Mouse (Mus musculus) heart, embryonic 16.5 days (tissue): ENCODE measurements at regions not wholly inside any gene's neighbourhood (a gene's known extent, or its start where the extent isn't known, plus 50 kb on each side); places are given as distances from the start of the nearest gene placed in this dataset.

Experiments used
- ATAC-seq: fragments of 200-750 bp; cut with Nextera tagmentation; replicated peaks from 2 replicates; pipeline ENCODE4 v1.8.0; 2017; ENCODE audit warnings: moderate number of reproducible peaks; ENCODE audit not compliant: insufficient read depth, low FRiP score; ENCODE audit errors: extremely low read depth
- H3K27ac ChIP-seq: fragments of 300-500 bp; sonication (generic); 2 replicates; pipeline ENCODE4 v1.5.1; 2014; ENCODE audit warnings: mild to moderate bottlenecking, low read length, control low read depth, moderate library complexity
- H3K27me3 ChIP-seq: fragments of 300-500 bp; sonication (generic); 2 replicates; pipeline ENCODE4 v1.6.1; 2014; ENCODE audit warnings: low read length, mixed read lengths; ENCODE audit not compliant: control insufficient read depth, insufficient read depth
- H3K36me3 ChIP-seq: fragments of 300-500 bp; sonication (generic); 2 replicates; pipeline ENCODE4 v1.6.1; 2014; ENCODE audit not compliant: control insufficient read depth, insufficient read depth
- H3K4me1 ChIP-seq: fragments of 300-500 bp; sonication (generic); 2 replicates; pipeline ENCODE4 v1.6.1; 2014; ENCODE audit warnings: low read length, mixed read lengths; ENCODE audit not compliant: control insufficient read depth, insufficient read depth
- H3K4me2 ChIP-seq: fragments of 300-500 bp; sonication (generic); 2 replicates; pipeline ENCODE4 v1.6.1; 2014; ENCODE audit warnings: low read depth, mild to moderate bottlenecking, control low read depth, low read length
- H3K4me3 ChIP-seq: fragments of 300-500 bp; sonication (generic); 2 replicates; pipeline ENCODE4 v1.5.1; 2014; ENCODE audit warnings: mild to moderate bottlenecking, control low read depth, low read length
- H3K9ac ChIP-seq: fragments of 300-500 bp; sonication (generic); 2 replicates; pipeline ENCODE4 v1.6.1; 2014; ENCODE audit warnings: low read length, control low read depth
- H3K9me3 ChIP-seq: fragments of 300-500 bp; sonication (generic); replicated peaks from 2 replicates; pipeline ENCODE4 v1.6.1; 2016; ENCODE audit warnings: low read length; ENCODE audit not compliant: control insufficient read depth
- WGBS: fragments of 180-500 bp; shearing (Covaris S2); extraction: QIAGEN DNeasy Blood & Tissue Kit; methylation state at CpG from one replicate; pipeline ENCODE4 v1.1.7; 2014; 5-methylcytosine and 5-hydroxymethylcytosine counted together

GRCm38 (mm10) chr2:159725158-159726076 is 608.5 kb downstream of the Gm826 start:
- WGBS: 50% methylated on average over 7 of the region's 7 CpGs
- Histone ChIP-seq H3K27ac (no peak overlapping the region), H3K9me3 (no peaks in the 10 kb centered on the region), H3K4me3 (no peak overlapping the region), H3K9ac (no peak overlapping the region), H3K4me2 (no peak overlapping the region), H3K4me1 (peaks cover 19% of the 10 kb centered on the region), H3K36me3 (no peaks in the 10 kb centered on the region), H3K27me3 (no peaks in the 10 kb centered on the region)
- ATAC-seq: no peak

GRCm38 (mm10) chr2:159729301-159729700 is 604.7 kb downstream of the Gm826 start:
- WGBS: 24% methylated on average over 3 of the region's 3 CpGs
- ATAC-seq: peak; percentile 79
- Histone ChIP-seq H3K4me1 (peaks cover 29% of the 10 kb centered on the region), H3K27me3 (no peaks in the 10 kb centered on the region), H3K4me2 (no peak overlapping the region), H3K9me3 (no peaks in the 10 kb centered on the region), H3K36me3 (no peaks in the 10 kb centered on the region), H3K9ac (no peak overlapping the region), H3K27ac (peak overlapping the region; percentile 61), H3K4me3 (no peak overlapping the region)

GRCm38 (mm10) chr2:159730221-159730620 is 603.7 kb downstream of the Gm826 start:
- no peak overlapping the region for H3K4me2 ChIP-seq
- H3K27ac ChIP-seq: peak overlapping the region; percentile 39; the same call in 1 of the 2 replicates
- WGBS: 61% methylated on average over 8 of the region's 8 CpGs
- no peaks in the 10 kb centered on the region for H3K36me3 ChIP-seq
- ATAC-seq: no peak
- no peaks in the 10 kb centered on the region for H3K27me3 ChIP-seq
- H3K9ac ChIP-seq: no peak overlapping the region
- no peak overlapping the region for H3K4me3 ChIP-seq
- peaks cover 29% of the 10 kb centered on the region for H3K4me1 ChIP-seq
- no peaks in the 10 kb centered on the region for H3K9me3 ChIP-seq

- Histone ChIP-seq H3K4me3 (no peak overlapping the region), H3K36me3 (no peaks in the 10 kb centered on the region), H3K27ac (no peak overlapping the region; the same call in 1 of the 2 replicates), H3K27me3 (no peaks in the 10 kb centered on the region), H3K9ac (no peak overlapping the region), H3K4me2 (no peak overlapping the region), H3K9me3 (no peaks in the 10 kb centered on the region), H3K4me1 (peaks cover 29% of the 10 kb centered on the region)
- ATAC-seq: no peak
Measured at GRCm38 (mm10) chr2:159731305-159731704, 602.7 kb downstream of the Gm826 start.

- no peaks in the 10 kb centered on the region for H3K36me3 ChIP-seq
- WGBS: 7% methylated on average over 3 of the region's 3 CpGs
- H3K4me3 ChIP-seq: no peak overlapping the region
- ATAC-seq: no peak; the same call in 1 of the 2 replicates
- peak overlapping the region; percentile 87 for H3K27ac ChIP-seq
- peaks cover 29% of the 10 kb centered on the region for H3K4me1 ChIP-seq
- H3K4me2 ChIP-seq: no peak overlapping the region
- H3K9ac ChIP-seq: peak overlapping the region; percentile 54
- H3K9me3 ChIP-seq: no peaks in the 10 kb centered on the region
- no peaks in the 10 kb centered on the region for H3K27me3 ChIP-seq
Measured at GRCm38 (mm10) chr2:159732413-159732812, 601.5 kb downstream of the Gm826 start.

- WGBS: 75% methylated on average over 5 of the region's 5 CpGs
- Histone ChIP-seq H3K9me3 (no peaks in the 10 kb centered on the region), H3K4me1 (peaks cover 17% of the 10 kb centered on the region), H3K27me3 (no peaks in the 10 kb centered on the region), H3K4me2 (no peak overlapping the region), H3K9ac (no peak overlapping the region), H3K4me3 (no peak overlapping the region), H3K27ac (no peak overlapping the region), H3K36me3 (no peaks in the 10 kb centered on the region)
- no peak for ATAC-seq
Measured at GRCm38 (mm10) chr2:159734576-159734975, 599.4 kb downstream of the Gm826 start.

GRCm38 (mm10) chr2:159755541-159756011 is 578.4 kb downstream of the Gm826 start:
- no peak overlapping the region for H3K4me3 ChIP-seq
- no peaks in the 10 kb centered on the region for H3K4me1 ChIP-seq
- 58% methylated on average over 7 of the region's 7 CpGs for WGBS
- no peak overlapping the region for H3K27ac ChIP-seq
- no peaks in the 10 kb centered on the region for H3K9me3 ChIP-seq
- H3K36me3 ChIP-seq: no peaks in the 10 kb centered on the region
- no peak for ATAC-seq
- H3K4me2 ChIP-seq: no peak overlapping the region
- no peak overlapping the region for H3K9ac ChIP-seq
- H3K27me3 ChIP-seq: no peaks in the 10 kb centered on the region

- WGBS: 85% methylated on average over 6 of the region's 6 CpGs
- no peak overlapping the region for H3K9ac ChIP-seq
- no peak overlapping the region for H3K27ac ChIP-seq
- no peak overlapping the region for H3K4me2 ChIP-seq
- no peak for ATAC-seq
- no peaks in the 10 kb centered on the region for H3K4me1 ChIP-seq
- H3K36me3 ChIP-seq: no peaks in the 10 kb centered on the region
- no peaks in the 10 kb centered on the region for H3K9me3 ChIP-seq
- H3K4me3 ChIP-seq: no peak overlapping the region
- no peaks in the 10 kb centered on the region for H3K27me3 ChIP-seq
Measured at GRCm38 (mm10) chr2:159760806-159761205, 573.2 kb downstream of the Gm826 start.

GRCm38 (mm10) chr2:159763115-159763514 is 570.8 kb downstream of the Gm826 start:
- Histone ChIP-seq H3K36me3 (no peaks in the 10 kb centered on the region), H3K4me3 (no peak overlapping the region), H3K4me1 (no peaks in the 10 kb centered on the region), H3K4me2 (no peak overlapping the region), H3K27ac (no peak overlapping the region), H3K27me3 (no peaks in the 10 kb centered on the region), H3K9ac (no peak overlapping the region), H3K9me3 (no peaks in the 10 kb centered on the region)
- no peak for ATAC-seq
- 48% methylated on average over 6 of the region's 6 CpGs for whole genome bisulfite sequencing
